Mouse (Mus musculus) adrenal gland, adult 2 months (tissue): Measurements from ENCODE around the gene Kcnmb3. TPM values are rescaled to one million over a fixed set of nuclear protein-coding genes. Genes with fewer than 3 reads are reported as not detected.

Experiments
- DNase-seq: peaks from one replicate; pipeline ENCODE4 v3.0.0; 2021
- long read RNA-seq: library from polyadenylated mRNA; stranded (forward); transcript quantifications from one replicate; pipeline ENCODE4 v2.0.0, GENCODE M21; 2021
- polyA plus RNA-seq: library from polyadenylated mRNA; depleted of rRNA; stranded (reverse); fragments of >200 nt; gene quantifications from 2 replicates; pipeline ENCODE4 v1.2.3, GENCODE M21; 2012; rRNA removed
- total RNA-seq, 2 experiments: library from RNA; stranded (reverse); gene quantifications; 2 replicates each; pipeline ENCODE4 v1.2.3; 2021

The Kcnmb3 gene
- total RNA-seq = 1 to 10 TPM in 1 of 2 experiments, under 1 TPM in 1; 0.17 to 1.2 TPM
- polyA plus RNA-seq = not detected in 2 replicates
- long read RNA-seq, partial matches to known transcripts = 1 of 1 reads
- long read RNA-seq, other reads (novel, unspliced or antisense) = 0 of 1 reads

DNA sequence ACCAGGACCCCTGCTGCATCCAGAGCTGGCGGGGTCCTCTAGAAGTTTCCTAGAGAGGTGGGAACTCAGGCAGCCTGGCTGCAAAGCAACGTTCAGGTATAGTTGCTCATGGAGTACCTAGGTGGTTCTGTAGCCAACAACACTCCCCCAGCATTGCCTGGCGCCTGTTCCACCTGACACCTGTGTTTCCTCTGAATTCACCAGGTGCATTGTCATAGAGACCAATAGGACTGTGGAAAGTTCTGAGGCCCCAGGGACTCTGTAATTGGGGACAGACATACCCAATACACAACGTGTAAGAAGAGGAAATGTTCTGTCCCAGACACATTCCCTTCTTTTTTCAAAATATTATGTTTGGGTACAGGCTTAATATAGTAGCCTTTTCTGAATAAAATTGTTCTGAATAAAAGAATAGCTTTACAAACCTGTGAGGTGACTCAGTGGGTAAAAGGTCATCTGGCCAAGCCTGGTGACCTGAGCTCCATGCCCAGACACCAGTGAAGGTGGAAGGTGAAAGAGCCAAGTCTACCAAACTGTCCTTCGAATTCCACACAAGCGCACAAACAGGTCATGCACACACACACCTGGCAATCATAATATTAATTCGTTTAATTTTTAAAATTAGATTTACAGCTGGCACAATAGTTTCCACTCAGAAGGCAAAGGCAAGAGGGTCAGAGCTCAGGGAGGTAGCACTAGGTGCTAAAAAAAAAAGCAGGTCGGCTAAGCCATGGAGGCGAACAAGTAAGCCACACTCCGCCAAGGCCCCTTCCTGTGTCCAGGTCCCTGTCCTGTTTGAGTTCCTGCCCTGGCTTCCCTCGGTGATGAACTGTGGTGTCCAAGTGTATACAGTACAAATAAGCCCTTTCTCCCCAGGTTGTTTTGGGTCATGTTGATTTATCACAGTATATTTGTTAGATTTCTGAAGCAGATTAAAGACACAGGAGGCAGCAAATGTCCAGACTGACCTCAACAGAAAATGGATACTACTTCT lies at the start of gene Kcnmb3:
Gene Kcnmb3 (minus strand): TSS at position 135 of the 994 bp plus-strand sequence.
- DNase-seq = no peak

DNA sequence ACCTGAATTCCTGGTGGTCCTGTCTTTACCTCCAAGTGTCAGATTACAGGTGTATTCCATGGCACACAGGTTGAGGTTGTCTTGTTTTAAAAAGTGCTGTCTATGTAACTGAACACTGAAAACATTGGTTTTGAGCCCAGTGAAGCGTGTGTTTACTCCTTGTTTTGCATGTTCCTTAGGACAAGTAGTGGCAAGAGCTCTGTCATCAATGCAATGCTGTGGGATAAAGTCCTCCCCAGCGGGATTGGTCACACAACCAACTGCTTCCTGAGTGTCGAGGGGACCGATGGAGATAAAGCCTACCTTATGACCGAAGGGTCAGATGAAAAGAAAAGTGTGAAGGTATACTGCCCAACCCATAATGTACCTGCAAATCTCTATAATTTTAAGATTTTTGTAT lies 46.1 kb upstream of the Kcnmb3 start:
- DNase-seq = no peak

DNA sequence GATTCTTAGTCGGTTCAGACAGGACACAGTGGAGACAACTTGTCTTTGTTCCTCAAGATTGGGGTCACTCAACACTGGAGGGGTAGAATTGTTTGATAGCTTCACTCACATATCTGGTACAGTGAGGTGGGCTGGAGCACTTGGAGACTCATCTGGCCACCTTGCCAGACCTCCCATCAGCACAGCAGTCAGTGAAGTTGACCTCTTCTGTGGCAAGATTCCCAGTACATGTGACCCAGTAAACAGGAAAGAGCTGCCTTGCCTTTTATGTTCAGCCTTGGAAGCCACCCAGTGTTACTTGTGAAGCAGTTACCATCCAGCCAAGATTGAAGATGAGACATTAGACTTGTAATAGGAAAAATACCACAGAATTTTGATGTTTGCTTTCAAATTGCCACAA lies 45.5 kb upstream of the Kcnmb3 start:
- peak; percentile 84 for DNase-seq

DNA sequence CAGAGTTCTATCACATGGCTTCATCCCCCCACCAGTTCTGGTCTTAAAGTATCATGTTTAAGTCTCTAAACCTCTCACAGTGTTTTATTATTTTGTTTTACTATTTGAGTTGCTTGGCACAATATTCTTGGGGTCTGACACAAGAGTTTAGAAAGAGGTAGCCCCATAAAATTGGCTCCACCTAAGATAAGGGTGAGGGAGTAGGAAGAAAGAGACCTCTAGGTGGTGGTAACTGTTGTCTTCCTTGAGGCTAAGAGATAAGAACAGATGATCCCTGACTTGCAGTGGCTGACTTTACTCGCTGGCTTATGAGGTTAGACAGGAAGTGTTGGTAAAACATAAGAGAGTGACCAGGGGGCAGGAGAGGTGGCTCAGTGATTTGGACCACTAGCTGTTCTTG lies 43.7 kb upstream of the Kcnmb3 start:
- no peak for DNase-seq

DNA sequence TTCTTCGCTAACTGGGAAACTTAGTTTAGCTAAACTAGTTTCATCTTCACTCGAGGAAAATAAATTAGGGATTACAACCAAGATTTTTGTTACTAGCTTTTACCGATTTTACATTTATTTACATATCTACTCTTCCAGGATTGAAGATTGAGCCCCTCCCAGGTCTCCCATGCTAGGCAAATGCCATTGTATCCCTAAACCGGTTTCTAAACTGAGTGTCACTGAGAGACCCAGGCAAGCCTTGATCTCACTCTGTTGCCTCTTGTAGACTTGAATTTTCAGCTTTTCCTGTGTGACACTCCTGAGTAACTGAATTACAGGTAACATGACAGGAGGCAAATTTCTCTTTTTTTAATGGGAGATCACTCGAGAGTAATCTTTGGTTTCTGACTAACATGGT lies 38.0 kb upstream of the Kcnmb3 start:
- no peak for DNase-seq

DNA sequence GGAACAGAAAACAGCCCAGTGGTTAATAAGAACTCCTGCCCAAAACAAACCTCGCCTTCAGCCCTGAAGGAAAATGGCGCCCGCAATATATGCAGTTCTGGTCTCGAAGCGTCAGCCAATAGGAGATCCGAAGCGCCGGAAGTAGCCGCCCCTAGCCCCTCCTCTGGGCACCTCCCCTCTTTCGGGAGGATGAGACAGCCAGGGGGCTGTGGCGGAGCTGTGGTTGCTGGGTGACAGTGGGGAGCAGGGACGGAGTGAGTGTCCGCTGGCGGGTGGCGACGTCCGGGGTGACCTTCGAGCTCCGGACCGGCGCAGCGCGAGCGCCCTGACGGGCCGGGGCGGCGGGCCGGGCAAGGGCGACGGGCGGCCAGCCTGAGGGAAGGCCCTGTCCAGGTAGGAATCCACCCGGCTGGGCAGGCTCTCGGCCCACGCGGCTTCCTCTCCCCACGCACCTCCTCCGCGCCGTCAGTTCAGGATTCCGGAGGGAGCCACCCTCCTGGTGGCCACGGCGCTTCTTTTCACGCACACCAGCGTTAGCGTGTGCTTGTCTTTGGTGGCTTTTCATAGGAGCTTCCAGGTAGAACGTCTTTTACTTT lies 37.4 kb upstream of the Kcnmb3 start, which contains the start of gene Mfn1:
Gene Mfn1 (plus strand): TSS at position 163 of the 596 bp plus-strand sequence.
- DNase-seq = peak; percentile 98

DNA sequence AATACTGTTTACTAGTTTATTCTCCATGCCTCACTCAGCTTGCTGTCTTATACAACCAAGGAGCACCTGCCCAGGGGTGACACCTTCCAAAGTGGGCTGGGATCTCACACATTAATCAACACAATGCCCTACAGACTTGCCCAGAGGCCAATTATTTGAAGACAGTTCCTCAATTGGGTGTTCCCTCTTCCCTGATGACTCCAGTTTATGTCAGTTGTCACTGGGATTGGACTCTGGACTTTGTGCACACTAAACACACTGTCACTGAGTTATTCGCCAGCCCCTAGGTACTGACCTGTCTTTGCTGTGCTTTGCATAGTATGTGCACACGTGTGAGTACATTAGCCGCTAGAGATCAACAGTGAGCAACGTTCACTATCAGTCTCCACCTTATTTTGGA lies 35.1 kb upstream of the Kcnmb3 start:
- DNase-seq = no peak

DNA sequence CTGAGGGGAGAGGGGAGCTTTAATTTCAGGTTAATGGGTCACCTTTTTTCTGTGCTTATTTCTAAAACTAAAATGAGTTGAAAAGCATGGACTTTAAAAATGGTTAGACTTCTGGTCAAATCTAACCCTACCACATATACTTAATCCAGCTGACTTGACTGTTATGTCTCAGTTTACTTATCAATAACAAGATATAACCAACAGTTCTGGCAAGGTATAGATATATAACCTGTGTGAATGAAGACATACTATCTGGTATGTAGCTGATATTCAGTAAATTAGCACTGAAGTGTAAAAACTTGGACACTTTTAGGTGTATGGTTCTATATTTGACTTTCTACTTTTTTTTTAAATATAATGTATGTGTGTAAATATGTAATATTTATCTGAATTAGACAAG lies 21.5 kb upstream of the Kcnmb3 start:
- no peak for DNase-seq

DNA sequence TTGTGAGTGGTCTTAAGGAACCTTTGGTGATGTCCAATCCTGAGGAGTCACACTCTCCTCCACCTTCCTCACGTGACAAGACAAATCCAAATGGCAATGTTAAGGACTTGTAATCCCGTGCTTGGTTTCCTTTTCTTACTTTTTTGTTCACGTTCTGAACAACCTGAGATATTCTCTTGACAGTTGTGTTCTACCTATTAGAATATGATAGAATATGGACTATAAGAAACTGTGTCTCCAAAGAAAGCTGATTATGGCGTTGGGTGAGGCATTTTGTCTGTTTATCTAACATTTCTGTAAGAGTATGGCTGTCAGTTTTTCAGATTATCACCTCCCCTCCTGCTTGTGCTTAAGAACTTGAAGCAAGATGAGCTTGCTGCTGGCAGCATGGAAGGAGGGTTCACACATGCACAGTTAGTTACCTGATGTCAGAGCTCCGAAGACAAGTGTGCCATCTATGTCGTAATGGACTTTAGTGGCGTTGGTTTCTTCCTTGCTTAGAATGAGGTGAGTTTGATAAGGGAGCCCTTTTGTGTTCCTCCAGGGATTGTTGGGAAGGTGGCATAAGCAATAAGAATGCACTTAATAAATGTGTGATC lies 20.8 kb upstream of the Kcnmb3 start:
- no peak for DNase-seq

DNA sequence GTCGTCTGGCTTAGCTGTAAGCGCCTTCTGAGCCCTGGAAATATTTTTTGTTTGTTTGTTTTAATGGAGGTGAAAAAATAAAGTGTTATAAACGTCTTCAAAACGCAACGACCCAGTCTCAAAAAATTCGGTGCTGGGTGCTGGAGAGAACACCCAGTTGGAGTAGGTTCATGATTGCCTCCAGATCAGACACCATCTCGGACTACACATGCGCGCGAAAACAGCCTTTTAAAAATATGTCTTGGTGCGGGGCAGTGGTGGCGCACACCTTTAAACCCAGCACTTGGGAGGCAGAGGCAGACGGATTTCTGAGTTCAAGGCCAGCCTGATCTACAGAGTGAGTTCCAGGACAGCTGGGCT lies 19.1 kb upstream of the Kcnmb3 start:
- DNase-seq = peak; percentile 30

DNA sequence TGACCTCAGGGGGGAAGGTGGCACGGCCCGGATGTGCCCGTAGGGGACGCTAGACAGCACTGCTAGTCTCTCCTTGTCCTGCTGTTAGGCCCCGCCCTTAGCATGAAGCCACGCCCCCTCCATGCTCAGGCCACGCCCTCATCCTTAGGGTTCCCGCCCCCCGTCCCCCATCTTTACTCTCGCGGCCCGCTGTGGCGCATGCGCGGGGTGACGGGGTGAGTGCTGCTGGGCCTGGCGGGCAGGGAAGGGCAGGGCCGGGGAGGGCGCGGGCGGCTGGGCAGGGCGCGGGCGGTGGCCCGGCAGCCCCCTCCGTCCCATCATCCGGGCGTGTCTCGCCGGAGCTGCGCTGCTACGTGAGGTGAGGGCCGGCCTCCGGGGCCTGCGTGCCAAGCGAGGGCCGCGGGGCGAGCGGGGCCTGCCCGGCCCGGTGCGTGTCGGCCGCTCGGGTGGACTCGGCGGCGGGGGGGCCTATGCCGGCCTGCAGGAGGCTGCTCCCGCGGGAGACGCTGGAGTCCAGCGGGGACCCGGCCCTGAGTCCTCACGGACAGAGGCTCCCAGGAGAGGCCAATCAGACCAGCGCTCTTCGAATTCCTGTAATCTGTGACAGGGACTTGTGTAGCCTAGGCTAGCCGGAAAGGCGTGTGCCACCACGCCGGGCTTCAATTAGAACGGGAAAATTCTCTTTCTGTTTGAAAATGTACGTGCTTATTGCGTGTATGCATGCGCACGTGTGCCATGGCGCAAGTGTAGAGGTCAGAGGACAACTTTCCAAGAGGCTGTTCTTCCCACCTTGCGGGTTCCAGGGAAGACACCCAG lies 18.6 kb upstream of the Kcnmb3 start:
- DNase-seq = peak; percentile 98

DNA sequence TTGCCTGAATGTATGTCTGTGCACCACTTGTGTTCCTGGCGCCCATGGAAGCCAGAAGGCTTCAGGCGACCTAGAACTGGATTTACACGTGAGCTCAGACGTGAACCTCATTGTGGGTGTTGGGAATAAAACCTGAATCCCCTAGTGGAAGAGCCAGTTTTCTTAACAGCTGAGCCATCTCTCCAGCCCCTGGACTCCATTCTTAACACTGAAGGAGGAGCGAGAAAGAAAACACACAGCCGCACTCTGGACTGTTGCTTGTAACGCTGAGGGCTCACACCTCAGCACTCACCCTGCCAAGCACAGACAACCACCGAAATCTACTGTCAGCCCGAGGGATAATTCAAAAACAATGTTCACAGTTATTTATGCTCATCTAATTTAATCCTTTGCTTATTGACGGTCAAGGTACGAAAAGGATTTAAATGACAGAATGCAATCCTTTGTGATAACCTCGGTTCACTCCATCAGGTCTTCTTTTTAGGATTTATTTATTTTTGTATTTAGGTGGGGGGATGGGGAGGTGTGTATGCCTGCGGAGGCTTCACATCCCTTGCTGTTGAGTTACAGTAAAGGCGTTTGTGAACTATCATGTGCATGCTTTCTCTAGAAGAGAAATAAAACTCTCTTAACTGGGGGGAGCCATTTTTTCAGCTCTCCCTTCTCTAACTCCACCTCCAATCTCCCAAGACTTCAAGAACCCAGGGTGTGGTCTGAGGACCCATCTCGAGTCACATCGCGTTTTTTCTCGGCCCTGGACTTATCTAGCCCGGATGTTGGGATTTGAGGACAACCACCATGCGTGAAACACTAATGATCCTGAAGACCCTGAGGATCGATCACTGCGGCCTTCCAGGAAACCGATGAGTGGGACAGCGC lies 17.7 kb upstream of the Kcnmb3 start, which contains the start of gene Zfp639:
Gene Zfp639 (plus strand): TSS at position 764 of the 879 bp plus-strand sequence.
- no peak for DNase-seq

DNA sequence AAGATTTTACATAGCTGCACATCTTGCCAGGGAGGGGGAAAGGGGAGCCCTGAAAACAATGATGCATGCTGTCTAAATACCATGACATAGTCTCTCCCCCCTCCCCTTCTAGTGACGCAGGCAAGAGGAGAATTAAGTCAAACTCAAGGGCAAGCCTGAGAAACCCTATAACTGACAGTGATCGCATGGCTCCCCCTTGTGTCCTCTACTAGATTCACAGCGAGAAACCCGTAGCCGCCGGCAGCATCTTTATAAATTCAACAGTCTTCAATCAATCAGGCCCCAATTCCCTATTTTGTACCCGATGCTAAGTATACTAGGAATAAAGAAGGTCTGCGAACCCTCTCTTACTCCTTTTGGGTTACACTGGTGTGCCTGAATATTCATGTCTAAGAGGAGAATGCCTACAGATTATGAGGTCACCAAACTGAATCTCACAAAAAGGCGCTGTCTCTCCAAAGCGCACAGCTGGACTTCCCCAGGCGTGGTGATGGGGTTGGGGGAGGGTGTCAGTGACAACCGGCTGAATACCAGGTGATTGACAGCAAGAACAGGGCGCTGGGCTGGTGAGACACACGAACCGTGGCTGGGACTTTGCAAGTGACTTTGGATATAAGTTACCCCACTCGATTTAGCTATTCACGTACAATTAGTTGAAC lies 16.8 kb upstream of the Kcnmb3 start:
- DNase-seq = peak; percentile 73

DNA sequence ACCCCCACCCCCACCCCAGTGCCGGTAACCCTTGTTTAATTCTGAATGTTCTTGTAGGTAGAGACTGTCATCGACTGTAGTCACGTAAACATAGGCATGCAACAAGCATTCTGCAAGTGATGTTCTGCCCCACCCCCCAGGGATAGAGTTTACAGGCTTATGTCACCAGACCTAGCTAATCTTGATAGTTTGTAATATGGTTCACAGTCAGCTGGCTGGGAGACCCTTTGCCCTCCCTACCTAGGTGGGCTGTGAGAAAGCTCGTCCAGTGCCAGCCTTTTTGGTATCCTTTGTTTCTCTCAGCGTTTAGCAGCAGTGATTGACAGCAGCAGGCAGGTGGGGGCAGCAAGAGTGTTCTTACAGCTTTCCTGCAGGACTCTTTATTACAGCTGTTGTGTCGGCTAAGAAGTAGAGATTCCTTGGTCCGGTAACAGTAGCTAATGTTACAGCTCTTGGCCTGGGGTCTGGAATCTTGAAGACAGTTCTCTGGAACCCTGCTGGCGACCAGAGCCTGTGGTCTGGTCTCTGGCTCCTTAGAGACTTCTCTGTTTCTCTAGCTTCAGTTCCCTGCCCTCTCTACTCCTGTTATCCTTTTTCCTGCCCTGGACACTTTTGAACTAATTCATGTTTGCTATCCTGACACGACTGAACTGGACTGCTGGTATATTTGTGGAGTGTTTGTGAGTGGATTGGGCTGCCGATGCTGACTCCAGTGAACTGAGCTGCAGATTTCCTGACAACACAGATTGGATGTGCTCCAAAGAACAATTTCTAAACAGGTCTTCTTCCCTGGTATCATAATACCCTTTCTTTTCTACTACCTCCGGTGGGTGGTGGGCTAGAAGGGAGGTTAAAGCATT lies 14.6 kb upstream of the Kcnmb3 start:
- no peak for DNase-seq

DNA sequence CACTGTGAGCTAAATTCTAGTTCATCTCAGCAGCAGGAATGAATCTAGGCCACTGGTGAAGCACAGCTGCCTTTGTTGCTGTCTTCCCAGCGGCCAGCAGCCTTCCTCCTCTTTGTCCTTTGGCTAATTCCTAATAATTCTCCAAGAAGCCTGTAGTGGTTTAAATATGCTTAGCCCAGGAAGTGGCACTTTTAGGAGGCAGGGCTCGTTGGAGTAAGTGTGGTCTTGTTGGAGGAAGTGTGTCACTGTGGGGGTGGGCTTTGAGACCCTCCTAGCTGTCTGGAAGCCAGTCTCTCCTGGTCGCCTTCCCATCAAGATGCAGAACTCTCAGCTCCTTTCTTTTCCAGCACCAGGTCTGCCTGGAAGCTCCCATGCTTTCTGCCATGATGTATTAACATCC lies 13.8 kb upstream of the Kcnmb3 start:
- DNase-seq = no peak

DNA sequence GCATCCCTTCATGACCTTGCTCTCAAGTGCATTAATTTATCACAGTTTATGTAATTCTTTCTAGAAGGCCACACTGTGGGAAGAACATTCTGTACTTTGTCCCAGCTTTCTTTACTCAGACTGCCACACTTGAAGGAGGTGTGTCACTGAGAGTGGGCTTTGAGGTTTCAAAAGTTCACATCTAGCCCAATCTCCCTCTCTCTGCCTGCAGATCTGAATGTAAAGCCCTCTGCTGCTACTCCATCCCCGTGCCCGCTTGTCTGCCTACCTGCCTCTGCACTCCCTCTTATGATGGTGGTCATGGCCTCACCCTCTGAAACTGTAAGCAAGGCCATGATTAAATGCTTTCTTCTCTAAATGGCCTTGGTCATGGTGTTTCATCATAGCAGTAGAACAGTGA lies 8.3 kb upstream of the Kcnmb3 start:
- peak; percentile 57 for DNase-seq

DNA sequence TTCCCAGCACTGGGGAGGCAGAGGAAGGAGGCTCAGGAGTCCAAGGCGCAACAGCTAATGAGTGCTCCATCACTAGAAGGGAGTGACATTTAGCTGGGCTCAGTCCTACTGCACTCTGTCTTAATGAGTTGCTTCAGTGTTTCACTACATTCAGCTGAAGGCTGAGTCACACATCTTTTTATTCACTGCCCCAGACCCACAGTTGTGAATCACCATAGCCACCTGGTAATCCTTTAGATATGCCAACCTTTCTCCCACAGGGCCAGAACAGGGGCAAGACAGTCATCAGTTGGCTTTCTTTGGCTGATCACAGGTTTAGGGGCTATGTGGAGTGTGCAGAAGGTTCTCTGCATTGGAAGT lies 4.7 kb upstream of the Kcnmb3 start:
- DNase-seq = peak; percentile 50

DNA sequence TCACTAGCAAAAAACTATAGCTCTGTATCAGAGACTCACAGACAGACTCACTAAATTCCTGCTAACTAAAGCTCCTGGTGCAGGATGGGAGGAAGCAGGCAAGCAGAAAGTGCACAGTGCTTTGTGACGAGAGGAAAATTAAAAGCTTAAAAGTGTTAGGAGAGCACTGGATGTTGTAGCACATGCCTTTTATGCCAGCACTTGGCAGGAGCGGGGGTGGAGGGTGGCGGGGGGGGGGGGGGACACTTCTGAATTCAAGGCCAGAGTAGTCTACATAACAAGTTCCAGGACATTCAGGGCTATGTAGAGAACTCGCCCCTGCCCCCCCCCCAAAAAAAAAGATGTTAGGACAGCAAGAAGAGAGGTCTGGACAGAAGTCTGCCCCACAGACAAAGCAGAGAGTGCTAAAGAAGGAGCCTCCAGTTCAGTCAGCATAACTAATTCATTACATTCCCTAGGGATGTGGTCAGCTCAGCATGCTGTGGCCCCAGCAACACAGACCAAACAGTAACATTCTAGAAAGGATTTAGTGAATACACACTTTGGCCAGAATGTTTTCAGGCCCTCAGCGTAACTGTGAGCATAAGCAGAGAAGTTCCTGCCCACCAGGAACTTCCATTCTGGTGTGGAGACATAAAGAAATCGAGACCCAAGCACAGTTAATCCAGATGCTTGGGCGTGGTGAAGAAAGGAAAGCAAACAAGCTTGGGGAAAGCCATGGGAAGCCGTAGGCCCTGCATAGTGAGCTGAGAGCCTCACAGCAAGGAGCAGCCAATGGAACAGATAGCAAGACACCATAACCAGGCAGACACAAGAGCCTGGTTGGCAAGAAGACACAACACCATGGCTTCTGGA lies 4.1 kb upstream of the Kcnmb3 start:
- no peak for DNase-seq
